Comparison of ENCODE assay signal across 8 mouse cellular contexts in genomic region chr9:64253021-64253904, GRCm38 (mm10). TPM values are rescaled to one million over a fixed set of nuclear protein-coding genes. Genes with fewer than 3 reads are reported as not detected.
DNase-seq lines count a peak whose midpoint lies in the region; ATAC-seq lines count a peak whose summit lies in the region.

Map2k1 (minus strand) TSS chr9:64253631.

- intact Hi-C loops in gastrocnemius, postnatal 14 days (cut with DNase I; ENCODE audit: low total_unique reads): no loop called here
- intact Hi-C loops in left cerebral cortex, postnatal 10 days (cut with DNase I): loop anchor here (1.0 kb wide), 1 partner anchor 73 kb away; no protein-coding TSS in a partner anchor

- peak; percentile 100 for DNase-seq in adrenal gland, adult (ENCODE audit: inconsistent age in 2 of 2, low spot score in 1 of 2)
- peak; percentile 100 for DNase-seq in embryo, embryonic 10.5 days (ENCODE audit: low spot score)
- peak; percentile 100 for DNase-seq in gastrocnemius, postnatal 14 days
- peak; percentile 99 to 100 for DNase-seq in left cerebral cortex, postnatal 10 days (ENCODE audit: extremely low spot score in 1 of 2, low spot score in 2 of 2)
- DNase-seq in right cerebral cortex, postnatal 25 days: peak; percentile 100
- peak; percentile 100 for DNase-seq in urinary bladder, postnatal 4 days (ENCODE audit: low spot score in 2 of 2)

- ATAC-seq in inflammation-experienced regulatory T-cells, adult 6 months: peak; percentile 95
- peak; percentile 98 for ATAC-seq in megakaryocyte-erythroid progenitor cell, adult 5-6 weeks (replicated peaks; ENCODE audit: low FRiP score, low TSS enrichment, poor library complexity, severe bottlenecking)

RNA-seq across cellular contexts. Expression of gene Map2k1, which starts in this region (rescaled TPM):
- total RNA-seq in gastrocnemius, postnatal 14 days (2021): 10 to 100 TPM; 51.9 to 55.6 TPM
- 10 to 100 TPM; 24.0 to 24.2 (median 24.1) TPM for polyA plus RNA-seq in inflammation-experienced regulatory T-cells, adult 6 months (2017; shearing (Covaris generic))
- 100 to 1,000 TPM; 155 to 165 TPM for total RNA-seq in left cerebral cortex, postnatal 10 days (2021)
- total RNA-seq in megakaryocyte-erythroid progenitor cell, adult 5-6 weeks (2014; fragmentation: Nextera tagmentation): 12.6 and 17.5 TPM in 2 replicates
- 27.9 and 29.5 TPM in 2 replicates for total RNA-seq in megakaryocyte-erythroid progenitor cell, adult 5-6 weeks (2017)

Comparison
In these comparisons a context has a peak if more than half of its experiments do, and no peak if none do; other contexts are left out.
1. Peak in every context shown above with its lines: DNase-seq and ATAC-seq.